Mouse (Mus musculus): ENCODE measurements around the gene Mybpc1. TPM values are rescaled to one million over a fixed set of nuclear protein-coding genes. Genes with fewer than 3 reads are reported as not detected.
"Not testable (repeated sequence)": the region's sequence is repeated elsewhere in the genome, so short reads cannot be mapped to it uniquely, and the experiment has no call there.

The Mybpc1 gene
- polyA plus RNA-seq, 1 experiment from 2014 or later: 1.7 TPM

DNA sequence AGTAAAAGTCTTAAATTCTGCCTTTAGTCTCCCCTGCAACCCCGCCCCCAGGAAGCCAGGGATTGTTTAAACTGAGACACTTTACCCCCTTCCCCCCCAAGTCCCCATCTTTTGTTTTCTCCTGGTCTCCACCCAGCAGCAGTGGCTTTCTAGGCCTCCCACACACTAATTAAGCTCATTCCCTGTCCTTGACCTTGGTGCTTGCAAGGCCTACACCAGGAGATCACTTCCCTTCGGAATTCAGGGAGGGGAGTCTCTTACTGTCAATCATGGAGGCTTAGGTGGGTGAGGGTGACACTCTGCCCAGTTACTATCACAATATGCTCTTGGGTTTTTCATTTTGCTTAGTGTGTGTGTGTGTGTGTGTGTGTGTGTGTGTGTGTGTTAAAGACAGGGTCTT is 57.3 kb downstream of the Mybpc1 start:
- H3K9me3 ChIP-seq: peaks cover 6% of the 10 kb centered on the region; the same call in 1 of the 2 replicates
- H3K4me3 ChIP-seq (replicated peaks): no peak overlapping the region
- H3K4me1 ChIP-seq (replicated peaks): no peaks in the 10 kb centered on the region
- H3K36me3 ChIP-seq: no peaks in the 10 kb centered on the region
- no peak overlapping the region for H3K27ac ChIP-seq
- 39% methylated on average over 2 of the region's 2 CpGs for WGBS
- no peak overlapping the region for H3K9ac ChIP-seq (replicated peaks)
- no peak for ATAC-seq
- no peaks in the 10 kb centered on the region for H3K27me3 ChIP-seq
- no peak overlapping the region for H3K4me2 ChIP-seq (replicated peaks)

- H3K4me3 ChIP-seq (replicated peaks): no peak overlapping the region
- H3K4me2 ChIP-seq (replicated peaks): no peak overlapping the region
- no peaks in the 10 kb centered on the region for H3K27me3 ChIP-seq
- H3K9me3 ChIP-seq: no peaks in the 10 kb centered on the region
- no peaks in the 10 kb centered on the region for H3K36me3 ChIP-seq
- no peak overlapping the region for H3K27ac ChIP-seq
- WGBS: 79% methylated on average over 5 of the region's 5 CpGs
- no peak for ATAC-seq
- no peaks in the 10 kb centered on the region for H3K4me1 ChIP-seq (replicated peaks)
- no peak overlapping the region for H3K9ac ChIP-seq (replicated peaks)
Measured at GRCm38 (mm10) chr10:88530631-88531030, 74.3 kb downstream of the Mybpc1 start.

DNA sequence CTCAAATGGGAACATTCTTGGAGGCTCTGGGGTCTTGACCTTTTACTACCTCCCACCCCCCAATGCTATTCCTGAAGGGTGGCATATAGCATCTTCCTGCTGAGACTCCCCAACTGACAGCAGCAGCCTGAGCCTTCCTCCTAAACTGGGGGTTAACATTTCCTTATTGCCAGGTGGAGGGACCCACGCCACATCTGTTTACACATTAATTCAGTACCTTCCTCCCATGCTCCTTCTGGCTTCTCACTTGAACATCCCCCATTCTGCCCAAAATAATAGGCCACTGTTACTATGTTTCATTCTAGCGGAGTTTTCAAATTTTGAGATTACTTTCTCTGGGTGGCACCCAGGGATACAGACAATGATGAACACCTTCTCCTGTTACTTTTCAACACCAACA is 80.9 kb downstream of the Mybpc1 start:
- no peaks in the 10 kb centered on the region for H3K36me3 ChIP-seq
- no peak overlapping the region for H3K4me2 ChIP-seq (replicated peaks)
- H3K4me3 ChIP-seq (replicated peaks): no peak overlapping the region
- H3K27me3 ChIP-seq: no peaks in the 10 kb centered on the region
- 91% methylated on average over 2 of the region's 2 CpGs for WGBS
- H3K9me3 ChIP-seq: no peaks in the 10 kb centered on the region
- H3K27ac ChIP-seq: no peak overlapping the region
- no peaks in the 10 kb centered on the region for H3K4me1 ChIP-seq (replicated peaks)
- no peak overlapping the region for H3K9ac ChIP-seq (replicated peaks)
- ATAC-seq: no peak

GRCm38 (mm10) chr10:88523212-88523611 is 81.7 kb downstream of the Mybpc1 start:
- Histone ChIP-seq H3K4me1 (replicated peaks) (no peaks in the 10 kb centered on the region), H3K36me3 (no peaks in the 10 kb centered on the region), H3K27me3 (no peaks in the 10 kb centered on the region), H3K4me3 (replicated peaks) (no peak overlapping the region), H3K27ac (no peak overlapping the region), H3K9me3 (no peaks in the 10 kb centered on the region), H3K9ac (replicated peaks) (no peak overlapping the region), H3K4me2 (replicated peaks) (no peak overlapping the region)
- 76% methylated on average over 1 of the region's 1 CpGs for WGBS
- no peak for ATAC-seq

- H3K4me3 ChIP-seq (replicated peaks): no peak overlapping the region
- WGBS: 90% methylated on average over 8 of the region's 8 CpGs
- H3K27me3 ChIP-seq: no peaks in the 10 kb centered on the region
- no peaks in the 10 kb centered on the region for H3K9me3 ChIP-seq
- H3K9ac ChIP-seq (replicated peaks): no peak overlapping the region
- H3K27ac ChIP-seq: no peak overlapping the region
- no peaks in the 10 kb centered on the region for H3K36me3 ChIP-seq
- H3K4me1 ChIP-seq (replicated peaks): no peaks in the 10 kb centered on the region
- H3K4me2 ChIP-seq (replicated peaks): no peak overlapping the region
- ATAC-seq: no peak
Measured at GRCm38 (mm10) chr10:88522795-88523194, 82.2 kb downstream of the Mybpc1 start.

DNA sequence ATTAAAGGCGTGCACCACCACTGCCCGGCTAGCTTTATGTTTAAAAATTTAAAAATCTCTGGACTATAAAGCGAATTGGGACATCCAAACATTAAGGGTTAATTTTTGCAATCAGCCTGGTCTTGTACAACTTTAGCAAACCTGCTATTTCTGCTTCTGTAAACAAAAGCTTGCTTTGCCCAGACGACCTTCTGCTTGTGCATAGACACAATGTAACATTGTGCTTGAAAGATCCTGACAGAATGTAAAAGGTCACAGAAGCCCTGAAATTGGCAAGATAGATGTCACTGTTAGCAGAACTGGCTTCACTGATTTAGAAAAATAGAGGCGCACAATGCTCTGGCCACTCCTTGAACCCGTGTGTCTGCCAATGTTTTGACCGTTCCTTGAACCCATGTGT is 89.9 kb downstream of the Mybpc1 start:
- not testable (repeated sequence) for H3K9me3 ChIP-seq; H3K36me3 ChIP-seq; H3K4me2 ChIP-seq (replicated peaks); H3K27me3 ChIP-seq; ATAC-seq; H3K4me3 ChIP-seq (replicated peaks); H3K9ac ChIP-seq (replicated peaks); H3K4me1 ChIP-seq (replicated peaks); H3K27ac ChIP-seq
- WGBS: 93% methylated on average over 7 of the region's 7 CpGs

GRCm38 (mm10) chr10:88514495-88514894 is 90.5 kb downstream of the Mybpc1 start:
- Histone ChIP-seq H3K27ac (no peak overlapping the region), H3K27me3 (no peaks in the 10 kb centered on the region), H3K4me1 (replicated peaks) (no peaks in the 10 kb centered on the region), H3K9me3 (no peaks in the 10 kb centered on the region), H3K4me3 (replicated peaks) (no peak overlapping the region), H3K9ac (replicated peaks) (no peak overlapping the region), H3K4me2 (replicated peaks) (no peak overlapping the region), H3K36me3 (no peaks in the 10 kb centered on the region)
- 55% methylated on average over 2 of the region's 2 CpGs for WGBS
- ATAC-seq: no peak

DNA sequence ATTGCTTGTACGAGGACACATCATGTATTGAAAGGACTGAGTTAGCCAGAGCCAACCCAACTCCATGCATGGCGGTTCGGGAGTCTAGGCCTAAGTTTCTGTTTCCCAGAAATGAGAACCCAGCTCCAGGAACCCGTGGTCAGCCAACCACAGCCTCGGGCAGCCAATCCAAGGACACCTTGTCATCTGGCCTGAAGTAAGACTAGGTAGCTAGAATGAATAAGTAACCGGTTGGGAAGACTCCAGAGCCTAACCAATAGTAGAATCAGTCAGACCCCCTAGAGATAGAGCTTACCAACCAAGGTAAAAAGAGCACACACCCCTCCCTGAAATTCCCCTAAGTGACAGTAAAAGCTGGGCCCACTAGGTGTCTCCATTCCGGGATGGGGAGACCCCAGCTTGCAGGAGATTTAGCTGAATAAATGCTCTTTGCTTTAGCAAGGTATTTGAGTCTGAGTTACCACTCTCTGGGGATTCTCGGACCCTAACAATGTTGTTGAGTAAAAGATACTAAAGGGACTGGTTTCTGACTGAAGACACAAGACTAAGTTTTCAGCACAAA is 91.3 kb downstream of the Mybpc1 start:
- Histone ChIP-seq H3K4me2 (replicated peaks) (no peak overlapping the region), H3K4me1 (replicated peaks) (no peaks in the 10 kb centered on the region), H3K27ac (no peak overlapping the region), H3K27me3 (no peaks in the 10 kb centered on the region), H3K9ac (replicated peaks) (no peak overlapping the region), H3K9me3 (no peaks in the 10 kb centered on the region), H3K36me3 (no peaks in the 10 kb centered on the region), H3K4me3 (replicated peaks) (no peak overlapping the region)
- 79% methylated on average over 8 of the region's 8 CpGs for WGBS
- ATAC-seq: no peak

DNA sequence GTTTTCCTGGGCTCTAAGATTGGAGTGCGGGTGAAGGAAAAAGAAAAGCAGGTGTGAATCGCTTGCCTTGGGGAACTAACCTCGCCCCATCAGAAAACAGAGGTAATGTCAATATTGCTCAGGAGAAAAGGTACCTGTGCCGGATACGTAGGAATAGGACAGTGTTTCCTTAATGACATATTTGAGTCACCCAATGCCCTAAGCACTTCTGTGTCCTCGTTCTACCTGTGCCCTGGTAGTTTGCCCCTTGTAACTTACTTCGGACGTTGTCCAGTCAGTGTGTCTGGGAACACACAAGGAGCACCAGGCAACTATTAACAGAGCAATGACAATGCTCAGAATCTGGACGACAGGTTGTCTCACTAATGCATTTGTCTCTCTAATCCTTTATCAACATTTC is 93.6 kb downstream of the Mybpc1 start:
- Histone ChIP-seq H3K4me1 (replicated peaks) (no peaks in the 10 kb centered on the region), H3K4me3 (replicated peaks) (no peak overlapping the region), H3K9me3 (no peaks in the 10 kb centered on the region), H3K4me2 (replicated peaks) (no peak overlapping the region), H3K27ac (no peak overlapping the region), H3K27me3 (no peaks in the 10 kb centered on the region), H3K36me3 (no peaks in the 10 kb centered on the region), H3K9ac (replicated peaks) (no peak overlapping the region)
- no peak for ATAC-seq
- WGBS: 91% methylated on average over 9 of the region's 9 CpGs

GRCm38 (mm10) chr10:88510503-88511271 is 94.3 kb downstream of the Mybpc1 start:
- Histone ChIP-seq H3K4me1 (replicated peaks) (no peaks in the 10 kb centered on the region), H3K9ac (replicated peaks) (no peak overlapping the region), H3K4me2 (replicated peaks) (no peak overlapping the region), H3K27me3 (no peaks in the 10 kb centered on the region), H3K36me3 (no peaks in the 10 kb centered on the region), H3K4me3 (replicated peaks) (no peak overlapping the region), H3K27ac (no peak overlapping the region), H3K9me3 (no peaks in the 10 kb centered on the region)
- 75% methylated on average over 12 of the region's 12 CpGs for WGBS
- no peak for ATAC-seq

DNA sequence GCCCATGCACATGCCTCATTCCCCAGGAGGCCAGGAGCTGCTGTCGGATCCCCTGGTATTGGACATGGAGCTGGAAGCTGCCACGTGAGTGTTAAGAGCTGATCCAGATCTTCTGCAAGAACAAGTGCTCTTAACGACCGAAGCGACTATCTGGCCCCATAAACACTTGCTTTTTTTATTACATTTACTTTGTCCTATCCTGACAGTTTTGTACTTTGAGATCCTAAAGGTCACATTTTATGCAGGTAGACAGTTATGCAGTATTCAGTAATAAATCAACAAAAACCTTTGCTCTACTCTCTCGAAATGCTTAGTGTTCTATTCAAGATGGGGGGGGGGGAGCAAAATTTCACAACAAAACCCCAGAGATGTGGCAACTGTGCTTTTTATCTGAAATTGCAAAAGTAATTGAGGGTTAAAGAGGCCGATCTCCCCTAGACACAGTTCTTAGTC is 97.2 kb downstream of the Mybpc1 start:
- H3K9ac ChIP-seq (replicated peaks): no peak overlapping the region
- no peaks in the 10 kb centered on the region for H3K36me3 ChIP-seq
- H3K27ac ChIP-seq: no peak overlapping the region
- no peaks in the 10 kb centered on the region for H3K9me3 ChIP-seq
- H3K4me1 ChIP-seq (replicated peaks): peaks cover 7% of the 10 kb centered on the region
- no peaks in the 10 kb centered on the region for H3K27me3 ChIP-seq
- ATAC-seq: no peak
- 84% methylated on average over 7 of the region's 7 CpGs for whole genome bisulfite sequencing
- no peak overlapping the region for H3K4me3 ChIP-seq (replicated peaks)
- H3K4me2 ChIP-seq (replicated peaks): no peak overlapping the region

- 63% methylated on average over 5 of the region's 5 CpGs for WGBS
- ATAC-seq: no peak
- no peaks in the 10 kb centered on the region for H3K27me3 ChIP-seq
- no peak overlapping the region for H3K4me3 ChIP-seq (replicated peaks)
- no peak overlapping the region for H3K9ac ChIP-seq (replicated peaks)
- H3K27ac ChIP-seq: no peak overlapping the region
- peaks cover 19% of the 10 kb centered on the region for H3K4me1 ChIP-seq (replicated peaks)
- no peaks in the 10 kb centered on the region for H3K9me3 ChIP-seq
- no peak overlapping the region for H3K4me2 ChIP-seq (replicated peaks)
- no peaks in the 10 kb centered on the region for H3K36me3 ChIP-seq
Measured at GRCm38 (mm10) chr10:88505256-88505655, 99.7 kb downstream of the Mybpc1 start.

- no peak overlapping the region; the same call in 1 of the 2 replicates for H3K4me3 ChIP-seq (replicated peaks)
- ATAC-seq: no peak
- peaks cover 19% of the 10 kb centered on the region for H3K4me1 ChIP-seq (replicated peaks)
- no peaks in the 10 kb centered on the region for H3K27me3 ChIP-seq
- no peak overlapping the region for H3K27ac ChIP-seq
- H3K9ac ChIP-seq (replicated peaks): no peak overlapping the region
- no peaks in the 10 kb centered on the region for H3K36me3 ChIP-seq
- no peaks in the 10 kb centered on the region for H3K9me3 ChIP-seq
- H3K4me2 ChIP-seq (replicated peaks): peak overlapping the region; percentile 81
- WGBS: 47% methylated on average over 3 of the region's 3 CpGs
Measured at GRCm38 (mm10) chr10:88504481-88504880, 100.5 kb downstream of the Mybpc1 start.
